Mouse (Mus musculus): Measurements from ENCODE around the gene Ripply2.

GRCm38 (mm10) chr9:87027423-87028084, 12.2 kb downstream of the Ripply2 start:
- peak; percentile 97 for TF ChIP-seq CTCF (conservative IDR thresholded peaks at IDR 0.05; ENCODE audit: low read length)
- no peak for TF ChIP-seq POU5F1 (IDR thresholded peaks at IDR 0.05; ENCODE audit: borderline replicate concordance, low read length)
